Mouse (Mus musculus) testis, adult 2 months (tissue): ENCODE measurements at regions not wholly inside any gene's neighbourhood (a gene's known extent, or its start where the extent isn't known, plus 50 kb on each side); places are given as distances from the start of the nearest gene placed in this dataset.

Source experiments
- CTCF ChIP-seq: fragments of 200-500 bp; IDR thresholded peaks from 2 replicates; pipeline ENCODE4 v1.5.1; 2012; ENCODE audit warnings: low read depth, mild to moderate bottlenecking, inconsistent platforms, low read length, moderate library complexity; ENCODE audit not compliant: control insufficient read depth, insufficient read depth, insufficient replicate concordance
- POLR2A ChIP-seq: fragments of 200-500 bp; IDR thresholded peaks from 2 replicates; pipeline ENCODE4 v1.6.1; 2012; ENCODE audit warnings: low read depth, mild to moderate bottlenecking, inconsistent platforms, low read length, moderate library complexity; ENCODE audit not compliant: control insufficient read depth

GRCm38 (mm10) chr5:73880936-73881335, 187.3 kb downstream of the Usp46 start:
- TF ChIP-seq CTCF = no peak
- TF ChIP-seq POLR2A = no peak
